Mouse (Mus musculus): ENCODE measurements around the gene Gtf3a. TPM values are rescaled to one million over a fixed set of nuclear protein-coding genes. Genes with fewer than 3 reads are reported as not detected.
A peak's percentile ranks its signal among the peaks of the same experiment; 100 is the strongest.
"Not testable (repeated sequence)": the region's sequence is repeated elsewhere in the genome, so short reads cannot be mapped to it uniquely, and the experiment has no call there.

Gene Gtf3a
- polyA plus RNA-seq, 1 experiment, result 60.5 TPM

- no peak for DNase-seq (ENCODE audit: low spot score)
Observed at GRCm38 (mm10) chr5:146937541-146938503, 10.6 kb upstream of the Gtf3a start.

DNA sequence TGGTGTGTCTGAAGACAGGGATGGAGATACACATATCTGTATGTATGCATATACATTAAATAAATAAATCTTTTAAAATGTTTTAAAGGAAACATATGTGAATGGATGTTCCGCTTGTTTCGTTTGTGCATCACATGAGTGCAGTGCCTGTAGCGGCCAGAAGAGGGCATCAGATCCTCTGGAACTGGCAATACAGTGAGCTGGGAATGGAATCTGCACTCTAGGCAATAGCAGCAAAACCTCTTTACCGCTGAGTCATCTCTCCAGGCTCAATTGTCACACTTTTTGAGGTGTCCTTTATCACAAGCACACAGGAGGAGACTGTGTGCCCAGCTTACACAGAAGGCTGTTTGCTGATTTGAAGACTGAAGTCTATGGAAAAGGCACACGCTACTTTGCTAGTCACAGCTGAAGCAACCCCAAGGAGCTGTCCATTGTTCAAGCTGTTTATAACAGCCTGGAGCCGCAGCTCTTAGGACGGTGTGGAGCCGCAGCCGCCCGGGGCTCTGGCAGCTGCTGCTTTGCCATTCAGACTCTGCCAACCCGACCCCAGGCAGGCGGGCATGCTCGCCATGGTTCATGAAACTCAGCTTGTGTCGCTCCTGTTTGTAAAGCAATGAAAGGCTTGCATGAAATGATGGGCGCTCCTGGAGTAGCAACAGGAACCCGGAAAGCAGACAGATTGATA lies 9.2 kb upstream of the Gtf3a start:
- DNase-seq (ENCODE audit: low spot score), result no peak

DNA sequence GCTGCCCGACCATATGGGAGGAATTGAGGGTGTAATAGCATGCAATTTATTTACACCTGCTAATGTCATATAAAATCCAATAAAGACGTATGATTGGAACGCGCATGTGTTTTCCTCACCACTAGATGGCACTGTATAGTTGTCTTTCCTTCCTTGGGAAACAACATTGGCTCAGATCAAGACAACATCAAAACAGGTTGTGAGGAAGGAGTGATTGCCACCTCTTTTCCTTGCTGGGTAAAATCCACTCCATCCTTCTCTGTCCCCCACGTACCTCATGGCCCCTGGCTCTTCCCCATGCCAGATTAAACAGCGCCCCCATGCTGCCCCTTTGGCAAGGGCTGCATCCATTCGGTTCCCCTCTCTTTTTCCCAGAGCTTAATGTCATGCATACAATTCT lies 8.2 kb upstream of the Gtf3a start:
- no peak for DNase-seq (ENCODE audit: low spot score)

- not testable (repeated sequence) for DNase-seq (ENCODE audit: low spot score)
Observed at GRCm38 (mm10) chr5:146941939-146942338, 6.5 kb upstream of the Gtf3a start.

DNA sequence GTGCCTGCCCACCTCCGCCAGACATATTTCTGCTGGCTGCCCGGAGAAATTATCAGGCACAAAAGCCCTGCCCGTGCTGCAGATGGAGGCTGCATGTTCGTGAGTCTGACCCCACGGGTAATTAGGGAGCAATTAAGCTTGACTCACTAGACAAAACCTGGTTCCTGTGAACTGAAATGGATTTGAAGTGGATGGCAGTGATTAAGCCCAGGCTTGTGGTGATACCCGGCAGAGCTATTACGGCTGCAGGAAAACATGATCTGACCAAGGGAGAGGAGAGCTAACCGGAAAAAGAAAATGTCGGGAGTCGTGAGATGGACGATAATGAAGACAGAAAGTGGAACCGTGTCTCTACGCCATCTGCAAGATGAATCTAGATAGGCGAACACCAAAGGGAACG lies 5.5 kb upstream of the Gtf3a start:
- no peak for DNase-seq (ENCODE audit: low spot score)

DNA sequence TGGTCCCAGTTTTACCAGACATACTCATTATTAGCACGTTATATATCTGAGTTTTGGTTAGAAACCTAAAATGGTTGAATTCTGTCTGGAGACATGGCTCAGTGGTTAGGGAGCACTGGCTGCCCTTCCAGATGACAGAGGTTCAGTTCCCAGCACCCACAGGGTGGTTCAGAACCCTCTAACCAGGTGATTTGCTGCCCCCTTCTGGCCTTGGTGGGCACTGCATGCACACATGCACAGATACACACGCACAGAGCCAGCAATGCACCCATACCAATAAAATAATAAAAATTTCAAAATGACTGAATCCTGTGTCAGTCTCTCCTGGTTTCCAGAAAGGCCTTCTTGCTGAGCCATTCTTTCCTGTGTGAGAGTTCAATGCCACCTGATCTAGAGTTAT lies 3.9 kb upstream of the Gtf3a start:
- no peak for DNase-seq (ENCODE audit: low spot score)

GRCm38 (mm10) chr5:146946682-146947081 lies 1.8 kb upstream of the Gtf3a start:
- DNase-seq (ENCODE audit: low spot score), result no peak

DNA sequence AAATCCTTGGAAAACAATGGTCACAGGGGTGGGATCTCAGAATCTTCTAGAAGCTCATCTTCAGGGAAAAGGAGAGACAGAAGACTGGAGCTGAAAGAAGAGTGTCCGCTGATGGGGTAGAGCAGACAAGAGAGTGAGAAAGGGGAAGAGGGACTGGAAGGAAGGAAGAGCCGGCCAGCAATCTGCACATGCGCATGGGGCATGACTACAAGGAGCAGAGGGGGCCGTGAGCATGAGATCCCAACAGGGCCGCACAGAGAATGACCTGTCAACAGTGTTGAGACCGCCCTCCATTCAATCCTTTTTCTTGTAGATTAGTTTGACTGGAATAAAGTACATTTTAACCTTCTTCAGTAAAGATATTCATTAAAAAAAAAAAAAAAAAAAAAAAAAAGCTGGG lies 960 bp upstream of the Gtf3a start:
- DNase-seq (ENCODE audit: low spot score), result no peak

DNA sequence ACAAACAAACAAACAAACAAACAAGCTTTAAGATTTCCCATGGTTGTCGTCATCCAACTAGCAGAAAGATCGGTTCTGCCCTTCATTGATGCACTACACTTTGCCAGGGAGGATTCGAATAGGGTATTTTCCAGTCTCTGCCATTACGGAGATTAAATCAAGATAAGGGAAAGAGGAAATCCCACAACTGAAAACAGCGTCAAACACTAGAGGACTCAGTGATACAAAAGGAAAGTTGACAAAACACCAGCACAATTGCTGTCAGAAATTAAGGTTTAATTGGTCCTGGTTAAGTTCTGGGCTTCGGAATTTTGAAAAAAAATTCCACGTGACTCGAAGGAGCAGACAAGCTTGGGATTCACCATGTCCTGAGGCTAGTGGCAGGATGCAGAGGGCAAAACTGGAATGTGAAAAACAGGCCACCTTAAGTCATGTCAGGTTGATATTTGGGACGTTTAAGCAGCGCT lies 383 bp upstream of the Gtf3a start:
- no peak for DNase-seq (ENCODE audit: low spot score)

DNA sequence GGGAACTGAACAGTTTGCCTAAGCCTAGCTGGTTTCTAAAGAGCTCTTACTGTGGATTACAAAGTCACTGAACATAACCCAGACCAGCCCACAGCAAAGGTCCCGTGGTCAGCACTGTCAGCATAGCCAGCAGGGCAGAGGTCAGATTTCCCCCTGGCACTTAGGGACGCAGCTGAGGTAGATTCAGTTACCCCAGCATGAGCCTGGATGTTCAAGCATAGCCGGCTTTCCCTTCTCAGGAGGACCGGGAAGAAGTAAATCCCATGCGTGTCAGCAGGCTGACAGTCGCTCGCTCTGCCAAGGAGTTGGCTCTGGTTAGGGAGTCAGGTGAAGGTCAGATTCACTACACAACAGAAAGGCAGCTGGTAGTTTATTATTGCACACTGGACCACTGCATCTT lies 6.1 kb downstream of the Gtf3a start:
- DNase-seq (ENCODE audit: low spot score), result no peak

GRCm38 (mm10) chr5:146955651-146956050 lies 7.2 kb downstream of the Gtf3a start:
- DNase-seq (ENCODE audit: low spot score), result no peak

GRCm38 (mm10) chr5:146956678-146957077 lies 8.2 kb downstream of the Gtf3a start:
- no peak for DNase-seq (ENCODE audit: low spot score)

GRCm38 (mm10) chr5:146963118-146963936 lies 14.9 kb downstream of the Gtf3a start, which contains the start of gene Mtif3:
Mtif3 (minus strand) TSS chr5:146963800.
- DNase-seq (ENCODE audit: low spot score), result peak; percentile 77

- no peak for DNase-seq (ENCODE audit: low spot score)
Observed at GRCm38 (mm10) chr5:146963937-146964278, 15.5 kb downstream of the Gtf3a start.

- DNase-seq (ENCODE audit: low spot score), result no peak
Observed at GRCm38 (mm10) chr5:146968695-146969393, 20.4 kb downstream of the Gtf3a start.

- no peak for DNase-seq (ENCODE audit: low spot score)
Observed at GRCm38 (mm10) chr5:146971776-146972561, 23.5 kb downstream of the Gtf3a start.

GRCm38 (mm10) chr5:146973353-146973752 lies 24.9 kb downstream of the Gtf3a start:
- no peak for DNase-seq (ENCODE audit: low spot score)

GRCm38 (mm10) chr5:146973858-146974780 lies 25.7 kb downstream of the Gtf3a start:
- no peak for DNase-seq (ENCODE audit: low spot score)

GRCm38 (mm10) chr5:146974781-146975123 lies 26.3 kb downstream of the Gtf3a start:
- DNase-seq (ENCODE audit: low spot score), result no peak

GRCm38 (mm10) chr5:146981376-146981775 lies 32.9 kb downstream of the Gtf3a start:
- DNase-seq (ENCODE audit: low spot score), result no peak

All from urinary bladder, adult 2 months (tissue).